Mouse (Mus musculus): Measurements from ENCODE around the gene 1700007K13Rik. TPM values are rescaled to one million over a fixed set of nuclear protein-coding genes. Genes with fewer than 3 reads are reported as not detected.

Gene 1700007K13Rik
- polyA plus RNA-seq, 1 experiment from 2014 or later = 3.6 TPM

DNA sequence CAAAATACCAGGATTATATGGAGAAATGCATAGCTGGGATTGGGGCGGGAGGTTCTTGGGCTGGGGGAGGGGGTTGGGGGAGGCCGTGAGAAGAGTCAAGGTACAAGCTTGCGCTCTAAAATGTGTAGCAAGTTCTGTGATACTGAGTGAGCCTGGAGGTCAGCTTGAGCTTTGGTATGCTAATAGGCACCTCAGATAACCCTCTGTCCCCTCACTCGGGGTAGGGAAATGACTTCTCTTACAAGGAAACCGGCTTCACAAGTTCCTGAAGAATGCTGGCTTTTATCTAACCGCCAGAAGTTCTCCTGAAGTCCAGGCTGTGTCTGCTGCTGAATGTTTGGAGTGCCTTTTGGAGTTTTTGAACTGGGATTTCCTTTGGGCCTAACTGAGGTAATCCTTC is 35.3 kb downstream of the 1700007K13Rik start:
- H3K36me3 ChIP-seq = no peaks in the 10 kb centered on the region
- no peaks in the 10 kb centered on the region; the same call in 1 of the 2 replicates for H3K4me1 ChIP-seq (replicated peaks)
- H3K27me3 ChIP-seq (ENCODE audit: insufficient read depth, poor library complexity, severe bottlenecking) = no peaks in the 10 kb centered on the region
- DNase-seq (ENCODE audit: low spot score) = no peak
- no peak overlapping the region for H3K4me3 ChIP-seq
- H3K27ac ChIP-seq = no peak overlapping the region
- whole genome bisulfite sequencing = 64% methylated on average over 6 of the region's 6 CpGs
- peaks cover 4% of the 10 kb centered on the region; the same call in 1 of the 2 replicates for H3K9me3 ChIP-seq

DNA sequence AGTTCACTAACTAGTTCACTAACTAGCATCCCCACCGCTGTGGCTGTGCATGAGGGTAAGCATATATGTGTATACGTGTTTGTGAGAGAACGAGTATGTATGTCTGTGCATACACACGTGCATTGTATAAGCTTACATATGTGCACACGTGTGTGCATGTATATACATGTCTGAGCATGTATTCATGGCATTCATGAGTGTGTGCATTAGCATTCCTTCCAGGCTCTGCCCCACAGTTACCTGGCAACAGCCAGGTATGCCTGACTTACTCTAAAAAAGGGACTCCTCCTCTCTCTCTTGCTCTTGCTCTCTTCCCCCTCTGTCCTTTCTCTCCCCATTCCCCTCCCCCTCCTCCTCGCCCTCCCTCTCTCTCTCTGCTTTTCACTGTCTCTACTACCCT is 38.9 kb downstream of the 1700007K13Rik start:
- no peak overlapping the region for H3K4me3 ChIP-seq
- H3K4me1 ChIP-seq (replicated peaks) = peaks cover 5% of the 10 kb centered on the region; the same call in 1 of the 2 replicates
- peaks cover 4% of the 10 kb centered on the region; the same call in 1 of the 2 replicates for H3K9me3 ChIP-seq
- H3K27me3 ChIP-seq (ENCODE audit: insufficient read depth, poor library complexity, severe bottlenecking) = no peaks in the 10 kb centered on the region
- no peak overlapping the region for H3K27ac ChIP-seq
- WGBS = 85% methylated on average over 6 of the region's 6 CpGs
- no peak for DNase-seq (ENCODE audit: low spot score)
- H3K36me3 ChIP-seq = no peaks in the 10 kb centered on the region

DNA sequence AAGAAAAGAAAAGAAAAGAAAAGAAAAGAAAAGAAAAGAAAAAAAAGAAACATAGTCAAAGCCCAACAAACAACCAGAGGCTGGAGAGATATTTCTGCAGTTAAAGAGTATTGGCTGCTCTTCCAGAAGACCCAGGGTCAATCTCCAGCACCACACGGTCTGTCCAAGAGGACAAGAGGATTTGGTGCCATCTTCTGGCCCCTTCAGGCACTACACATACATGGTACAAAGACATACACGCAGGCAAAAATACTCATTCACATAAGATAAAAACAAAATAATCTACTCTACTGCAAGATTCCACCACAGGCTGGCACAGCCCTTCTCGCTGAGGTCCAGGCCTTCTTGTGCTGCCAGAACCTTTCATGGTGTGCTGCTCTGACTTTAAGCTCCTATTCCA is 43.0 kb downstream of the 1700007K13Rik start:
- Histone ChIP-seq H3K4me3 (no peak overlapping the region), H3K9me3 (no peaks in the 10 kb centered on the region), H3K36me3 (no peaks in the 10 kb centered on the region), H3K4me1 (replicated peaks) (peaks cover 11% of the 10 kb centered on the region), H3K27ac (no peak overlapping the region), H3K27me3 (ENCODE audit: insufficient read depth, poor library complexity, severe bottlenecking) (no peaks in the 10 kb centered on the region)
- 32% methylated on average over 3 of the region's 3 CpGs for WGBS
- peak; percentile 47 for DNase-seq (ENCODE audit: low spot score)

DNA sequence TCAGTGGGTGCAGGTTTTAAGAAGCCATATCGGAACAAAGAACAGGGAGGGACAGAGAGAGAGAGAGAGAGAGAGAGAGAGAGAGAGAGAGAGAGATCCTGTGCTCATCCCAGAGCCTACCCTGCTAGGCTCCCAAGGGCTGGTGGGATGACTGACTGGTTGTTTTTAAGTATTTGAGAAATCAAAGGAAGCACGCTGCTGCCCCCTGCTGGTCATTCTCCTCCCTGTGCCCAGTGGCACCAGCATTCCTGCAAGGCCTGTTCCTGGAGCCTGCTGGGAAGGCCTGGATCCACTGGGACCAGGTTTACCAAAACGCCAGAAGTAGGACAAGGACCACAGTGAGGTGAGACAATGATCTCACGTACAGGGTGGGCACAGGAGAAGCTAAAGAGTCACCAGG is 46.2 kb downstream of the 1700007K13Rik start:
- DNase-seq (ENCODE audit: low spot score) = peak; percentile 89
- no peaks in the 10 kb centered on the region for H3K36me3 ChIP-seq
- no peaks in the 10 kb centered on the region for H3K9me3 ChIP-seq
- H3K4me1 ChIP-seq (replicated peaks) = peaks cover 14% of the 10 kb centered on the region
- no peak overlapping the region for H3K4me3 ChIP-seq
- 16% methylated on average over 4 of the region's 4 CpGs for WGBS
- no peak overlapping the region for H3K27ac ChIP-seq
- no peaks in the 10 kb centered on the region for H3K27me3 ChIP-seq (ENCODE audit: insufficient read depth, poor library complexity, severe bottlenecking)

DNA sequence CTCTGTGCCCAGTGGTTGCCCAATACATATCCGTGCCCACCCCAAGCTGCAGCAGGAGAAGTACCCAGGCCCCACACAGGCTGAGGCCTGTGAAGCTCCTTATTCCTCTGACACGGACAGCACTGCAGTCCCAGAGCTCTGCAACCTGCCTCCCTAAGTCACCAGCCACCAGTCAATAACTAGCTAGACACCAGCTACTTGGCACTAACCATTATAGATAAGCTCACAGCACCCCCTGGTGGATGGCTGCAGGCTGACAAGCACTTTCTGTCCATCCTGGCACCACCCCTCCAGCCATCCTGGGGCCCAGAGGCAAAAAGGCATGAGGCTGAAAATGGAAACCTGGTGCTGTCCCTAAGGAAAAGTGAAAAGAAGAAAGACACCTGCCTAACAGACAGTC is 48.1 kb downstream of the 1700007K13Rik start:
- no peak overlapping the region for H3K27ac ChIP-seq
- H3K4me3 ChIP-seq = no peak overlapping the region
- peak; percentile 85 for DNase-seq (ENCODE audit: low spot score)
- 41% methylated on average over 2 of the region's 2 CpGs for WGBS
- no peaks in the 10 kb centered on the region for H3K36me3 ChIP-seq
- peaks cover 14% of the 10 kb centered on the region for H3K4me1 ChIP-seq (replicated peaks)
- no peaks in the 10 kb centered on the region for H3K9me3 ChIP-seq
- no peaks in the 10 kb centered on the region for H3K27me3 ChIP-seq (ENCODE audit: insufficient read depth, poor library complexity, severe bottlenecking)

DNA sequence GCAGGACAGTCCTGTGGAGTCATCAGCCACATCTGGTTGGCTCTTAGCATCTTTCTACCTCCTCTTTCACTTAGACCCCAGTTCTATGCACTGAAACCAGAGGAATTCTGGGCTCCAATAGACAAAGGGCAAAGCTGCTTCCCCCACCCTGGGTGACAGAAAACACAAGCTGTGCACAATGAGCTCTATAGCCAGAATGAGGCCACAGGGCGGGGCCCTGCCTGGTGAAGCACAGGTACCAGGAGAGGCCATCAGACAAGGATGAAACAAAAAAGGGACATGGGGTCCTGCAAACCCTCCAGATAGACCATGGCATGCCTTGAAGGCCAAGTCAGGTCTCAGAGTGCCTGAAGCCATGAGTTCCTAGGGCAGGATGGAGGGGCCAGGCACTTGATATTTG is 49.6 kb downstream of the 1700007K13Rik start:
- no peak for DNase-seq (ENCODE audit: low spot score)
- Histone ChIP-seq H3K9me3 (no peaks in the 10 kb centered on the region), H3K4me1 (replicated peaks) (peaks cover 14% of the 10 kb centered on the region), H3K27me3 (ENCODE audit: insufficient read depth, poor library complexity, severe bottlenecking) (no peaks in the 10 kb centered on the region), H3K36me3 (no peaks in the 10 kb centered on the region), H3K4me3 (no peak overlapping the region), H3K27ac (no peak overlapping the region)
- 88% methylated on average over 1 of the region's 1 CpGs for WGBS

DNA sequence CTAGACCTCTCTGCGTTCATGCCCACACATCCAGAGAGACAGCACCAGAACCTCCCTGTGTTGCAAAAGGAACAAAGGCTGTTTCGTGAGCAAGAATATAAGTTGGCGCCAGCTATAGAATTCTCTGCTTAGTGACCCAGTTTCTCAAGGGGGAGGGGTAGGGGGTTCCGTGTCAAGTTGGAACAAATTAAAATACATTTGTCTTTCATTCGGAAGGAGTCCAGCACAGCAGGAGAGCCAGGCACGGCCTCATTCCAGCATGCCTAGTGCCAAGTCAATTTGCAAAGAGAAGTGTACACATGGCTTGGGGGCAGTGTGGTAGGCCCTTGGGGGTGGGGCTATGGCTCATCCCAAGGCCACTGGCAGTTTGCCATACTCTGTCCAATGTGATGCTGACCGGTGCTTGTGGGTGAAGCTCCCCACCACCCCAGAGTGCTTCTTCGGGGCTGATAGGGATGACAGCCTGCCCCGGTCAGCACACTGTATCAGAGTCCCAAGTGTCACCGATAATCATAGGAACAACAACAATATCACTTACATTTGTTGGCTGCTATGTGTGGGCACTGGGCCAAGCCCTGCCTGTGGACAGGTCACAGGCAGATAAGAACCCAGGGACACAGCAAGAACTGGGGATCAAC is 50.6 kb downstream of the 1700007K13Rik start:
- 76% methylated on average over 10 of the region's 10 CpGs for WGBS
- no peaks in the 10 kb centered on the region for H3K36me3 ChIP-seq
- no peaks in the 10 kb centered on the region for H3K27me3 ChIP-seq (ENCODE audit: insufficient read depth, poor library complexity, severe bottlenecking)
- H3K4me1 ChIP-seq (replicated peaks) = peaks cover 14% of the 10 kb centered on the region
- H3K4me3 ChIP-seq = no peak overlapping the region
- H3K27ac ChIP-seq = no peak overlapping the region
- DNase-seq (ENCODE audit: low spot score) = no peak
- no peaks in the 10 kb centered on the region for H3K9me3 ChIP-seq

DNA sequence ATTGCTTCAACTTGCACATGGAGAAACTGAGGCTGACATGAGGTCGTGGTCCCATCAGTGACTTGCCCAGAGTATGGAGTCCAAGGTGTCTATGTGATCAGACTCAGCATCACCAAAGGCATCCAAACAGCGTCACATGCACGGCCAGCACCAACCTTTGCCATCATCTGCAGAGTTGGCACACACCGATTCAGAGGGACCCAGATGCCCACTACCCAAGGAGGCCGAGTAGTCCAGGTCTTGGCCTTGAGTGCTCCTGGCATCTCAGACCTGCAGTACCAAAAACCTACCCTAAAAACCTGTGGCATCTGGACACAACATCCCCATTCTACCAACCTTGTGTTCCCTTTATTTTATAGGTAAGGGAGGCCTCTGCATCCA is 51.4 kb downstream of the 1700007K13Rik start:
- H3K4me3 ChIP-seq = no peak overlapping the region
- H3K27me3 ChIP-seq (ENCODE audit: insufficient read depth, poor library complexity, severe bottlenecking) = no peaks in the 10 kb centered on the region
- H3K4me1 ChIP-seq (replicated peaks) = peaks cover 14% of the 10 kb centered on the region
- no peak overlapping the region for H3K27ac ChIP-seq
- WGBS = 93% methylated on average over 5 of the region's 5 CpGs
- no peaks in the 10 kb centered on the region for H3K9me3 ChIP-seq
- H3K36me3 ChIP-seq = no peaks in the 10 kb centered on the region
- DNase-seq (ENCODE audit: low spot score) = no peak

DNA sequence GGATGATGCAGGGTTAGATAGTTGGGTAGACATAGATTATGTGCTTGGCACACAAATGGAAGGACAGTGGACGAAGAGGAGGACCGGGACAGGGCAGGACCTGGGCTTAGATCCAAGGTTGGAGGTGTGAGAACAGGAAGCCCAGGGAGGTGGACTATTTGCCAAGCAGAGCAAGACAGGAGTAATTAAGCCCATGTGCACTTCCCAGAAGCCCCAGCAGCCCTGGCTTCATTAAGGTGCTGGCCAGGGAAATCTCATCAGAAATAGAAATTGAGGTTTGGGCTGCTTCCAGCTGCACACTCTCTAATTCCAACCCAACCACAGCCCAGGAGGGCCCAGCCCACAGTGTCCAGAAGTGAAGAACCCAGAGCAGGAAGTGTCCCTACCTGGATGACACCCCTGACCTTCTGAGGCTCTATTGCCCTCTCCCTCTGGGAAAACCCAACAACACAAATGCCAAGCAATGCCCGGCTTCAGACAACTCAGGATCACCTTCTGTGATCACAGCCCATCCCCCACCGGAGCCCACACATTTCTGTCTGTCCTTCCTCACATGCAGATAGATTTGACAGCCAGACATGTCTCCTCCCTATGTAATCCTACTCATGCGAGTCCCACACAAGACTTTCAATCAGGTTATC is 51.9 kb downstream of the 1700007K13Rik start:
- no peaks in the 10 kb centered on the region for H3K27me3 ChIP-seq (ENCODE audit: insufficient read depth, poor library complexity, severe bottlenecking)
- H3K9me3 ChIP-seq = no peaks in the 10 kb centered on the region
- H3K36me3 ChIP-seq = no peaks in the 10 kb centered on the region
- H3K4me1 ChIP-seq (replicated peaks) = peaks cover 19% of the 10 kb centered on the region
- H3K4me3 ChIP-seq = no peak overlapping the region
- H3K27ac ChIP-seq = no peak overlapping the region
- 92% methylated on average over 5 of the region's 5 CpGs for WGBS
- no peak for DNase-seq (ENCODE audit: low spot score)

DNA sequence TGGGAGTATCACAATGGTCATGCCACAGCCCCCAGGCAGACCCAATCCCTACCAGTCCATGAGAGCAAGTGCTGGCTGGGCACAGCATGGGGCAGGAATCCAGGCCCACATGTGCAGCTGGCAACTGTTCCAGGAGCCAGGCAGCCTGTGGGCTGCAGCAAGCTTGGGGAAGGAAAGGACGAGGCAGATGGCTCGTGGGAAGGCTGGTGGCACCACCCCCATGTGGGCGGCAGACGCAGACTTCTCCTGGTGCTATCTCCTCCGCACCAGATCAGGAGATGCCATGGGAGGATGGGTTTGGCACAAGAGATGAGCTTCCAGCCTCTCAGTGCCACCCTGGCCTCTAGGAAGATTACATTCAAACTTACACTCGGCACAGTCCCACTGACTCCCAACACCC is 53.2 kb downstream of the 1700007K13Rik start:
- 84% methylated on average over 6 of the region's 6 CpGs for WGBS
- Histone ChIP-seq H3K9me3 (no peaks in the 10 kb centered on the region), H3K27me3 (ENCODE audit: insufficient read depth, poor library complexity, severe bottlenecking) (no peaks in the 10 kb centered on the region)

More for the DNA sequence above, 53.2 kb downstream of the 1700007K13Rik start:
- Histone ChIP-seq H3K36me3 (no peaks in the 10 kb centered on the region), H3K27ac (no peak overlapping the region), H3K4me1 (replicated peaks) (peaks cover 22% of the 10 kb centered on the region), H3K4me3 (no peak overlapping the region)
- no peak for DNase-seq (ENCODE audit: low spot score)

Other genes with a start within 250 kb of the 1700007K13Rik start
- 4.3 and 5.2 TPM in 2 replicates for gene Ppp1r26, start 19.5 kb downstream of the 1700007K13Rik start, polyA plus RNA-seq (2016; fragmentation: Nextera tagmentation; extraction: Ambion mirVana)
- gene Mrps2, start 1.7 kb upstream of the 1700007K13Rik start, polyA plus RNA-seq (2016; fragmentation: Nextera tagmentation; extraction: Ambion mirVana) = 61.7 and 63.1 TPM in 2 replicates
- gene Gbgt1, start 30.6 kb upstream of the 1700007K13Rik start, polyA plus RNA-seq (2016; fragmentation: Nextera tagmentation; extraction: Ambion mirVana) = 0.14 TPM in 1 of 2 replicates, not detected in the other
- gene Gm10134, start 39.8 kb upstream of the 1700007K13Rik start, polyA plus RNA-seq (2016; fragmentation: Nextera tagmentation; extraction: Ambion mirVana) = 0.70 TPM in 1 of 2 replicates, not detected in the other
- 48.5 and 67.5 TPM in 2 replicates for gene Ralgds, start 46.8 kb upstream of the 1700007K13Rik start, polyA plus RNA-seq (2016; fragmentation: Nextera tagmentation; extraction: Ambion mirVana)
- gene Cel, start 97.1 kb upstream of the 1700007K13Rik start, polyA plus RNA-seq (2016; fragmentation: Nextera tagmentation; extraction: Ambion mirVana) = not detected in 2 replicates
- 59.8 and 61.0 TPM in 2 replicates for gene Gtf3c5, start 117.4 kb upstream of the 1700007K13Rik start, polyA plus RNA-seq (2016; fragmentation: Nextera tagmentation; extraction: Ambion mirVana)
- gene Gfi1b, start 155.7 kb upstream of the 1700007K13Rik start, polyA plus RNA-seq (2016; fragmentation: Nextera tagmentation; extraction: Ambion mirVana) = 3.4 and 4.7 TPM in 2 replicates
- 21.8 and 23.8 TPM in 2 replicates for gene Tsc1, start 174.9 kb upstream of the 1700007K13Rik start, polyA plus RNA-seq (2016; fragmentation: Nextera tagmentation; extraction: Ambion mirVana)
- 4.4 TPM in 2 replicates for gene Spaca9, start 233.4 kb upstream of the 1700007K13Rik start, polyA plus RNA-seq (2016; fragmentation: Nextera tagmentation; extraction: Ambion mirVana)
- 0.73 and 1.7 TPM in 2 replicates for gene Ak8, start 233.8 kb upstream of the 1700007K13Rik start, polyA plus RNA-seq (2016; fragmentation: Nextera tagmentation; extraction: Ambion mirVana)